Mouse (Mus musculus) skeletal muscle tissue, adult 2 months (tissue): ENCODE results near the gene Naif1.
A peak's percentile ranks its signal among the peaks of the same experiment; 100 is the strongest.
"Not testable (repeated sequence)": the region's sequence is repeated elsewhere in the genome, so short reads cannot be mapped to it uniquely, and the experiment has no call there.

Experiments
- DNase-seq: peaks from one replicate; pipeline ENCODE4 v3.0.0-alpha.2; 2012; ENCODE audit warnings: low read depth, low spot score

The Naif1 gene

GRCm38 (mm10) chr2:32455101-32455500 is 4.8 kb downstream of the Naif1 start:
- no peak for DNase-seq

- peak; percentile 74 for DNase-seq
Observed at GRCm38 (mm10) chr2:32458300-32458699, 8.0 kb downstream of the Naif1 start.

- no peak for DNase-seq
Observed at GRCm38 (mm10) chr2:32459657-32460056, 9.4 kb downstream of the Naif1 start.

GRCm38 (mm10) chr2:32463773-32464172 is 13.5 kb downstream of the Naif1 start:
- no peak for DNase-seq

GRCm38 (mm10) chr2:32464212-32464891 is 14.1 kb downstream of the Naif1 start:
- DNase-seq: no peak

- no peak for DNase-seq
Observed at GRCm38 (mm10) chr2:32471001-32471680, 20.9 kb downstream of the Naif1 start.

- DNase-seq: no peak
Observed at GRCm38 (mm10) chr2:32471681-32472061, 21.4 kb downstream of the Naif1 start.

- not testable (repeated sequence) for DNase-seq
Observed at GRCm38 (mm10) chr2:32475361-32475760, 25.1 kb downstream of the Naif1 start.

GRCm38 (mm10) chr2:32482351-32482750 is 32.1 kb downstream of the Naif1 start:
- no peak for DNase-seq

- DNase-seq: no peak
Observed at GRCm38 (mm10) chr2:32483179-32483875, 33.1 kb downstream of the Naif1 start.

- DNase-seq: no peak
Observed at GRCm38 (mm10) chr2:32484933-32485332, 34.7 kb downstream of the Naif1 start.

- no peak for DNase-seq
Observed at GRCm38 (mm10) chr2:32485751-32486150, 35.5 kb downstream of the Naif1 start.

GRCm38 (mm10) chr2:32486155-32486554 is 35.9 kb downstream of the Naif1 start:
- DNase-seq: no peak

GRCm38 (mm10) chr2:32487124-32487623 is 36.9 kb downstream of the Naif1 start:
- peak; percentile 87 for DNase-seq

GRCm38 (mm10) chr2:32488679-32489078 is 38.4 kb downstream of the Naif1 start:
- peak; percentile 74 for DNase-seq

GRCm38 (mm10) chr2:32490730-32491129 is 40.5 kb downstream of the Naif1 start:
- not testable (repeated sequence) for DNase-seq

- no peak for DNase-seq
Observed at GRCm38 (mm10) chr2:32492661-32493060, 42.4 kb downstream of the Naif1 start.

GRCm38 (mm10) chr2:32493301-32493701 is 43.0 kb downstream of the Naif1 start:
- no peak for DNase-seq

GRCm38 (mm10) chr2:32494522-32494921 is 44.3 kb downstream of the Naif1 start:
- DNase-seq: no peak

- DNase-seq: no peak
Observed at GRCm38 (mm10) chr2:32495185-32495726, 45.0 kb downstream of the Naif1 start.

GRCm38 (mm10) chr2:32496190-32496589 is 45.9 kb downstream of the Naif1 start:
- no peak for DNase-seq

- DNase-seq: no peak
Observed at GRCm38 (mm10) chr2:32499365-32499764, 49.1 kb downstream of the Naif1 start.
